Mouse (Mus musculus): Measurements from ENCODE around the gene Sgo2a.

DNA sequence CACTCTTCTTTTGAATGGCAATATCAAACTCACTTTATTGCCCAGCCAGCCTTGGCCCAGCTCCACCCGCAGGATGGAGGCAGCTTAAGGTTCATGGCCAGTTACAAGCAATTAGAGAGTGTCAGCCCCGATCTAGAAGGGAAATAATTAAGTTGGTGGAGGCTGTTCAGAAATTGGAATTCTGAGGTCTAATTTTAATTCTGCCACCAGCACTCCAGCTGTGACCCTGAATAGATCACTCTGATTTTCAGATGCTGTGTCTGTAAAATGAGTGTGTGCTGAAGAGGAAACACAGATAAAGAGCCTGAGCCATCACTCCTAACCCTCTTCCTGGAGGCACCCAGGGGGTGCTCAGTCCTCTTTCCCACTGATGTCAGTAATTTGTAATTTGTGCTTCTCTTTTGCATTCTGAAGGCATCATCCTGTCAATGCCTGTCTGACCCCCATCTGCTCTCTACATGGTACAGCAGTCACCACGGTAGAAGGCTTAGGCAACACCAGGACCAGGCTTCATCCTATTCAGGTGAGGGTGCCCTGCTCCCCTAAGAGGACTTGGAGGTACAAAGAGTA, 51.0 kb downstream of the Sgo2a start:
- TF ChIP-seq CTCF (IDR thresholded peaks at IDR 0.05; ENCODE audit: low read depth, low read length) (no peak), POLR2A (IDR thresholded peaks at IDR 0.05; ENCODE audit: extremely low read depth, insufficient read depth, low read length) (no peak)
